Mouse (Mus musculus) B cell, adult 2 months (primary cell): ENCODE results near the gene Gm12886.

Source experiments
- DNase-seq, 2 experiments: peaks; one replicate each; pipeline ENCODE4 v3.0.0; 2022

Gene Gm12886

DNA sequence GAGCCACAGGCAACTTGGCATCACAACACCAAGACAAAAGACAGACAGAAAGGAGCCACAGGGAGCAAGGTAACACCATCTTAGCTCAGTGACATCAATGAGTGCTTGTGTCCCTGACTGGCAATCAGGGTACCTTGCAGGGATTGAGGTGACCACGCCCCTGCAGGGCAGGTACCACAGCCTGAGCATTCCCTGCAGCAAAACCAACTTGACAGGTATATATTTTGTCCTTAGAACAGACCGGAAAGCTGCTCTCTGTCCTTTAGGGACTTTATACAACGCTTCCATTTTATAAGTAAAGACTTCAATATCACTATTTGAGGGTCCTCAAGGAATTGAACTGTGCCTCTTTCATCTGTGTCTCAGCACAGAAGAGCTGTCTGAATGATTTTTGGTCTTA is at the start of gene Gm12886:
Gm12886 (minus strand) TSS at position 101 of the 400 bp plus-strand sequence.
- no peak for DNase-seq
